Mouse (Mus musculus) bone marrow macrophage, adult 2 months (primary cell): ENCODE results near the gene Hs6st2. TPM values are rescaled to one million over a fixed set of nuclear protein-coding genes. Genes with fewer than 3 reads are reported as not detected.

Experiments
- H3K27ac ChIP-seq: 2 replicates; pipeline ENCODE4 v1.5.1; 2012; ENCODE audit warnings: low read depth, low read length; ENCODE audit not compliant: insufficient read depth
- H3K4me1 ChIP-seq: 2 replicates; pipeline ENCODE4 v1.6.1; 2012; ENCODE audit warnings: low read length; ENCODE audit not compliant: control insufficient read depth, insufficient read depth
- H3K4me3 ChIP-seq: 2 replicates; pipeline ENCODE4 v1.5.1; 2012; ENCODE audit warnings: mild to moderate bottlenecking, low read length, moderate library complexity; ENCODE audit not compliant: insufficient read depth
- CTCF ChIP-seq: IDR thresholded peaks from 2 replicates; pipeline ENCODE4 v1.5.1; 2012; ENCODE audit warnings: low read depth, mild to moderate bottlenecking, low read length, moderate library complexity
- POLR2A ChIP-seq: IDR thresholded peaks from 2 replicates; pipeline ENCODE4 v1.6.1; 2012; ENCODE audit warnings: mild to moderate bottlenecking, low read depth, low read length, borderline replicate concordance
- polyA plus RNA-seq: library from polyadenylated mRNA; stranded (reverse); fragments of >200 nt; gene quantifications from 2 replicates; pipeline ENCODE4 v1.2.4, GENCODE M21; 2012; ENCODE audit not compliant: missing spikeins, insufficient read depth, insufficient read length

Gene Hs6st2
- not detected in 2 replicates for polyA plus RNA-seq

DNA sequence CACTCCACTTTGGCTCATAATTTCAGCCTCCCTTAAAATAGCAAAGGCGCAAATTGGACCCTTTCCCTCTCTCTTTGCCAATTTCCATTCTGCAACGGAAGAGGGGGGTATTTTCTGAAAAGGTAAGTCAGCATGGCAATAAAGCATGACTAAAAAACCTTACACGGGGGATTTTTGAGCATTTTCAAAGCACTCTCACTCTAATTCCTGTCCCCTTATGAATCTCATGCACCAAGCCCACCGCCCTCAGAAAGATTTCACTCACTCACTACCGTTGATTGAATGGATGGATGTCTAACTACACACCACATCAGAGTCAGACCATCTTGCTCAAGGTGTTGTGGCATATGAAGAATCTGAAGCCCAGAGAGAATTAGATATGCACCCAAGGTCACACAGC lies at the start of gene Hs6st2:
Gene Hs6st2, minus strand, starts transcription at position 101 of the 400 bp plus-strand sequence.
- Histone ChIP-seq H3K4me3 (no peak within 1 kb of the TSS), H3K4me1 (no peaks in the 10 kb centered on the region), H3K27ac (no peak within 1 kb of the TSS)
- TF ChIP-seq POLR2A = no peak
- no peak for TF ChIP-seq CTCF

GRCm38 (mm10) chrX:51714086-51714745 lies 32.6 kb upstream of the Hs6st2 start:
- Histone ChIP-seq H3K27ac (no peak overlapping the region), H3K4me3 (no peak overlapping the region), H3K4me1 (no peaks in the 10 kb centered on the region)
- TF ChIP-seq CTCF (no peak), POLR2A (no peak)

- Histone ChIP-seq H3K27ac (no peak overlapping the region), H3K4me1 (no peaks in the 10 kb centered on the region), H3K4me3 (no peak overlapping the region)
- TF ChIP-seq POLR2A = no peak
Observed at GRCm38 (mm10) chrX:51712996-51713395, 31.3 kb upstream of the Hs6st2 start.

DNA sequence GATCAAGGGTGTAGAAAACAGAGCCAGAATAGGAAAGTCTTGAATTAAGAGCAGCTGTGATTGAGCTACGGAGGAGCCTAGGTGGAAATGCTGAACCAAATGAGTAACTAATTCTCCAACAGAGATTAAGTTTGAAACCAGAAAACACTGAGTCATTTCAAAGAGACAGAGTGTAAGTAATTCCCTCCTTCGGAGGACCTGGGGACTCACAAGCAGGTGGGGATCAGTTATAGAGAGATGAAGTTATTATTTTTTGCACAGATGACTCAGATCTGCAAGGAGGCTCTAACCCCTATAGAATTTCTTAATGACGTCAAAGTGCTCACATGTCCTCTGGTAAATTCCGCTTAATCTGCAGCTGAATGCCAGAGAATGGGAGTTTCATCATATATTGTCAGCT lies 21.2 kb upstream of the Hs6st2 start:
- Histone ChIP-seq H3K4me3 (no peak overlapping the region), H3K27ac (no peak overlapping the region), H3K4me1 (no peaks in the 10 kb centered on the region)
- no peak for TF ChIP-seq POLR2A
- TF ChIP-seq CTCF = no peak

GRCm38 (mm10) chrX:51699079-51699478 lies 17.4 kb upstream of the Hs6st2 start:
- no peak overlapping the region for H3K4me3 ChIP-seq
- H3K27ac ChIP-seq = no peak overlapping the region
- no peaks in the 10 kb centered on the region for H3K4me1 ChIP-seq
- no peak for TF ChIP-seq CTCF
- no peak for TF ChIP-seq POLR2A

- Histone ChIP-seq H3K4me1 (no peaks in the 10 kb centered on the region), H3K4me3 (no peak overlapping the region), H3K27ac (no peak overlapping the region)
- no peak for TF ChIP-seq POLR2A
- TF ChIP-seq CTCF = no peak
Observed at GRCm38 (mm10) chrX:51686048-51686949, 4.6 kb upstream of the Hs6st2 start.

DNA sequence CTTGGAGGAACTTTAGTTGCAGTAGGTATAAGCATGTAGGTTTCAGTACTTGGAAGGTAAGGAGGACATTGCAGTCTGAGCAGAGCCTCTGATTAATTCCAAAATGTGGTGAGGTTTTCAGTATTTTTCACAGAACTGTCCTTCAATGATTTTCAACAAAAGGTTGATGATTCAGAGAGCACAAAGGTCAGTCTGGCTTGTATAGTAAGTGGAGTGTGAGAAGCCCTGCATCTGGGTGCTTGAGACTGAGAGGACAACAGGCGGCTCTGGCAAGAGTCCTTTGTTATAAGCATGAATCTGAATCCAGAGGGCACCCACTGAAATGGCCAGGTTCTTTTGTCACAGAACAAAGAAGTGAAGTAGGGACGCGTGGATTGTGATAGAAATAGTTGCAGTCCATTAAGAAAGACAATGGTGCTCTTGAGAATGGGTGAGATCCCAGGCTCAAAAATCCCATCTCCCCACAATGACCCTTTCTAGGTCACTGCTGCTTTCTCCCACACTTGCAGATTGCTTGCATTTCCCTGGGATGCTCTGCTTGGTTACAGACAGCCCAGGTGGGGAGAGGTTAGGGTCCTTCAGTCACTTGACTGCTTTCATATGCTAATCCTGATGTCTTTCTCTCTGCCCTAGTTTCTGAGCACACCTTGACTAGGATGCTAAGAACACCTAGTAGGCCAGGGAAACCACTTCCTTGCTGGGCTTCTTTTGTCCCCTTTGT lies 2.8 kb upstream of the Hs6st2 start:
- H3K27ac ChIP-seq = no peak overlapping the region
- H3K4me1 ChIP-seq = no peaks in the 10 kb centered on the region
- H3K4me3 ChIP-seq = no peak overlapping the region
- TF ChIP-seq CTCF (no peak), POLR2A (no peak)

DNA sequence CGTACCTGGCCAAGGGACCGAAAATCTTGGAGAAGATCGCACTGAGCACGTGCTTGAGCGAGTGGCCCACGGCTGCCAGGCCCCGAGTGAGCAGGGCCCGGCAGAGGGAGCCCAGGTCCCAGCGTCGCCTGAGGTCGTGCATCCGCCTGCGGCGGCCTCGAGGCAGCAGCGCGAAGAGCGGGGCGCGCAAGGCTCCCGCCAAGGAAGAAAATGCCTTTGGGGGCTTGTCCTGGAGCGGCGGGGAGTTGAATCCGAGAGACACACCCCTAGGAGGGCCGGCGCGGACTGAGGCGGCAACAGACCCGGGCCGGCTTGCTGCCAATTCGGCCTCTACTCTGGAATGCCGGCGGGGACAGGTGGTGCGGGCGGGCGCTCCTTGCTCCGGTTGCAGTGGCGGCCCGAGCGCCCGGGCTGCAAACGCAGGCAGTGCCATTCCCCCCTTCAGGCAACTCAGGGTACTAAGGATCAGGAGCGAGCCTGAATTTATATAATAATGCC lies 437 bp downstream of the Hs6st2 start:
- TF ChIP-seq CTCF = no peak
- no peak overlapping the region for H3K27ac ChIP-seq
- H3K4me1 ChIP-seq = no peaks in the 10 kb centered on the region
- no peak overlapping the region for H3K4me3 ChIP-seq

- TF ChIP-seq POLR2A = no peak
- no peak for TF ChIP-seq CTCF
- no peak overlapping the region for H3K27ac ChIP-seq
- H3K4me1 ChIP-seq = no peaks in the 10 kb centered on the region
- H3K4me3 ChIP-seq = no peak overlapping the region
Observed at GRCm38 (mm10) chrX:51680428-51681169, 1.1 kb downstream of the Hs6st2 start.
